In the genomic region with DNA sequence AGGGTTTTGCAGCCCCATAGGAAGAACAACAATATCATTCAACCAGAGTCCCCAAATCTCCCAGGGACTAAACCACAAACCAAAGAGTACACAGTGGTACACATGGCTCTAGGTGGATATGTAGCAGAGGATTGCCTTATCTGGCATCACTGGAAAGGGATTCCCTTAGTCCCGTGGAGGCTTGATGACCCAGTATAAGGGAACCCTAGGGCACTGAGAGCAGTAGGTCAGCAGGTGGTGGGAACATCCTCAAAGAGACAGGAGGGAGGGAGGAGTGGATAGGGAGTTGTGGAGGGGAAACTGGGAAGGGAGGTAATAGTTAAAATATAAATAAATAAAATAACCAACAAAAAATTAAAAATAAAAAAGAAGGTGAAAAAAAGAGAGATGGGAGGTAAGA, we compare ENCODE assay signal across 16 mouse cellular contexts.
"Had no signal": no experiment of that assay in that cellular context is flagged by ENCODE, and none has a peak within 500 bp of the region (broad histone marks: within the 10 kb centered on the region; RNA-seq: fewer than 3 reads in every experiment).

No protein-coding gene starts in this region.

- H3K4me3 ChIP-seq: neural tube, embryonic 13.5 days; neural tube, embryonic 15.5 days; stomach, embryonic 15.5 days had no signal

- H3K9me3 ChIP-seq: neural tube, embryonic 13.5 days; neural tube, embryonic 15.5 days; stomach, embryonic 15.5 days had no signal

- H3K36me3 ChIP-seq: neural tube, embryonic 13.5 days; neural tube, embryonic 15.5 days; stomach, embryonic 15.5 days had no signal

- H3K27me3 ChIP-seq: neural tube, embryonic 13.5 days; neural tube, embryonic 15.5 days; stomach, embryonic 15.5 days had no signal

- H3K9ac ChIP-seq: neural tube, embryonic 13.5 days; neural tube, embryonic 15.5 days; stomach, embryonic 15.5 days had no signal

- H3K4me1 ChIP-seq: neural tube, embryonic 13.5 days; neural tube, embryonic 15.5 days; stomach, embryonic 15.5 days had no signal

- H3K27ac ChIP-seq: neural tube, embryonic 13.5 days; neural tube, embryonic 15.5 days; stomach, embryonic 15.5 days; stomach, postnatal 0 days had no signal

- DNase-seq: retina, postnatal 1 day; right cerebral cortex, adult 18-20 months; right cerebral cortex, postnatal 14 days; right cerebral cortex, postnatal 25 days; right cerebral cortex, postnatal 4 days; spleen, adult 18-20 months; thymus, adult 18-20 months; thymus, adult 2 months; thymus, postnatal 14 days; thymus, postnatal 25 days; thymus, postnatal 36 days; thymus, postnatal 4 days had no signal

- H3K4me2 ChIP-seq: neural tube, embryonic 13.5 days; neural tube, embryonic 15.5 days; stomach, embryonic 15.5 days had no signal
